Mouse (Mus musculus) megakaryocyte, adult 5-6 weeks (primary cell): ENCODE results near the gene Nppa. TPM values are rescaled to one million over a fixed set of nuclear protein-coding genes. Genes with fewer than 3 reads are reported as not detected.
"Not testable (repeated sequence)": the region's sequence is repeated elsewhere in the genome, so short reads cannot be mapped to it uniquely, and the experiment has no call there.

ENCODE experiments used
- ATAC-seq: 2 replicates; pipeline ENCODE4 v1.8.0; 2016; ENCODE audit warnings: mild to moderate bottlenecking, inconsistent platforms; ENCODE audit not compliant: poor library complexity, severe bottlenecking
- total RNA-seq, 2 experiments: library from RNA; stranded (forward) in 1 of 2; stranded (reverse) in 1 of 2; fragments of 153-499, 151-499 nt in 1 of 2; fragments of 221-1000, 200-1000 nt in 1 of 2; gene quantifications; 2 replicates each; pipeline versions ENCODE4 v1.2.3 to v1.2.4; 2015 to 2017

The Nppa gene
- total RNA-seq, 2 experiments from 2014 or later: not detected

DNA sequence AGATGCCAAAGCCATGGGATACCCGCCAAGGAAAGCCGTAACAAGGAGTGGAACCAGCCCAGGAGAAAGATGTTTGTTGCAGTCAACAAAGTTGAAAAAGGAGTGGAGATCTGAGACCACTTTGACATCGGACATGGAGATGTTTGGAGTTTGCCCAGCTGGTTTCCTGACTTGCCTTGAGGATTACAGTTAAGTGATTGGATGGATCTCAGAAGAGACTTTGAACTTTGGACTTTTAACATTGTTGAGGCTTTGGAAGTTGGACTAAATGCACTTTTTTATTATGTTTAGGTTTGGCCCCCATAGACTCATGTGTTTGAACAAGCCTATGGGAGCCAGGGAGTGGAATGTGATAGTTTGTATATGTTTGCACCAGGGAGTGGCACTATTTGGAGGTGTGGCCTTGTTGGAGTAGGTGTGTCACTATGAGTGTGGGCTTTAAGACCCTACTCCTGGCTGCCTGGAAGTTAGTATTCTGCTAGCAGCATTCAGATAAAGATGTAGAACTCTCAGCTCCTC, 49.9 kb downstream of the Nppa start:
- not testable (repeated sequence) for ATAC-seq

DNA sequence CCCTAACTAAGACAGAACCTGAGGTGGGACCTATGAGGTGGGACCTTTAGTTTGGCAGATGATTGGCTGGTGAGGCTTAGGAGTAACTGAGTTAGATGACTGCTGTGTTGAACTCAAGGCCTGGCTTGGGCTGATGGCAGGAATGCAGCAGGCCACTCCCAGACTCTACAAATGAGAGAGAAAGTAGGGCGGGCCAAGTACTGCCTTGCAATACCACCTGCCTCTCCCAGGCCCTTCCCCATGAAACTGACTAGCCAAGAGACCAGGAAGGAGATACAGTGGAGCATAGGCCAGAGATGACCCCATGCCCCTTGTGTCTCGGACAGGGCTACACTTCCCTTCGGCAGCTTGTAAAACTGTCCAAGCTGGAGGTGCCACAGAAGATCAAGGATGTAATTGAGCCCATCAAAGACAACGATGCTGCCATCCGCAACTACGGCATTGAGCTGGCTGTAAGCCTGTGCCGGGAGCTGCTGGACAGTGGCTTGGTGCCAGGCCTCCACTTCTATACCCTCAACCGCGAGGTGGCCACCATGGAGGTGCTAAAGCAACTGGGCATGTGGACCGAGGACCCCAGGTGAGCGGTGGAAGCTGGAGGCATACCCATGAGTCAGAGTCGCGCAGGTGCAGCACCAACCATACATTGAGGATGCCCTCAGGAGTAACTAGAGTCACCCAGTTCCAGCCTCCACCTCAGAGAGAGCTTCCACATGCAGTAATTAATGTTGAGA, 50.7 kb downstream of the Nppa start:
- ATAC-seq: no peak

Other genes with a start within 250 kb of the Nppa start
- 77.3 and 82.7 TPM in 2 replicates for gene Zfp984, start 190.9 kb upstream of the Nppa start, total RNA-seq (2015)
- gene Zfp984, start 190.9 kb upstream of the Nppa start, total RNA-seq (2017): 41.7 and 44.5 TPM in 2 replicates
- 5.4 and 6.5 TPM in 2 replicates for gene Zfp933, start 152.4 kb upstream of the Nppa start, total RNA-seq (2015)
- 5.8 and 6.3 TPM in 2 replicates for gene Zfp933, start 152.4 kb upstream of the Nppa start, total RNA-seq (2017)
- 47.8 and 52.8 TPM in 2 replicates for gene Miip, start 131.9 kb upstream of the Nppa start, total RNA-seq (2015)
- gene Miip, start 131.9 kb upstream of the Nppa start, total RNA-seq (2017): 61.5 and 72.5 TPM in 2 replicates
- 2.5 and 6.6 TPM in 2 replicates for gene Fv1, start 131.7 kb upstream of the Nppa start, total RNA-seq (2015)
- gene Fv1, start 131.7 kb upstream of the Nppa start, total RNA-seq (2017): 11.5 and 15.3 TPM in 2 replicates
- 12.5 and 12.7 TPM in 2 replicates for gene Mfn2, start 96.0 kb upstream of the Nppa start, total RNA-seq (2015)
- gene Mfn2, start 96.0 kb upstream of the Nppa start, total RNA-seq (2017): 15.7 and 17.4 TPM in 2 replicates
- 10.5 TPM in 2 replicates for gene Plod1, start 64.0 kb upstream of the Nppa start, total RNA-seq (2015)
- 22.9 and 25.7 TPM in 2 replicates for gene Plod1, start 64.0 kb upstream of the Nppa start, total RNA-seq (2017)
- gene 2510039O18Rik, start 59.8 kb upstream of the Nppa start, total RNA-seq (2015): 39.4 and 41.4 TPM in 2 replicates
- 42.1 and 45.5 TPM in 2 replicates for gene 2510039O18Rik, start 59.8 kb upstream of the Nppa start, total RNA-seq (2017)
- not detected in 2 replicates for gene Nppb, start 14.9 kb upstream of the Nppa start, total RNA-seq (2015)
- gene Nppb, start 14.9 kb upstream of the Nppa start, total RNA-seq (2017): not detected in 2 replicates
- gene Clcn6, start 38.1 kb downstream of the Nppa start, total RNA-seq (2015): 5.5 and 7.0 TPM in 2 replicates
- gene Clcn6, start 38.1 kb downstream of the Nppa start, total RNA-seq (2017): 2.7 and 10.1 TPM in 2 replicates
- 14.0 and 14.3 TPM in 2 replicates for gene Mthfr, start 38.4 kb downstream of the Nppa start, total RNA-seq (2015)
- 10.1 and 15.8 TPM in 2 replicates for gene Mthfr, start 38.4 kb downstream of the Nppa start, total RNA-seq (2017)
- 13.8 and 19.0 TPM in 2 replicates for gene Agtrap, start 87.3 kb downstream of the Nppa start, total RNA-seq (2015)
- gene Agtrap, start 87.3 kb downstream of the Nppa start, total RNA-seq (2017): 31.9 and 36.0 TPM in 2 replicates
- gene Mad2l2, start 129.7 kb downstream of the Nppa start, total RNA-seq (2015): 21.9 and 25.3 TPM in 2 replicates
- gene Mad2l2, start 129.7 kb downstream of the Nppa start, total RNA-seq (2017): 3.6 and 5.9 TPM in 2 replicates
- gene Draxin, start 130.0 kb downstream of the Nppa start, total RNA-seq (2015): not detected in 2 replicates
- gene Draxin, start 130.0 kb downstream of the Nppa start, total RNA-seq (2017): 0.04 TPM in 1 of 2 replicates, not detected in the other
- gene Fbxo6, start 151.4 kb downstream of the Nppa start, total RNA-seq (2015): 29.3 and 30.8 TPM in 2 replicates
- 13.5 and 16.8 TPM in 2 replicates for gene Fbxo6, start 151.4 kb downstream of the Nppa start, total RNA-seq (2017)
- 0.93 TPM in 1 of 2 replicates, not detected in the other for gene Fbxo44, start 159.8 kb downstream of the Nppa start, total RNA-seq (2015)
- gene Fbxo44, start 159.8 kb downstream of the Nppa start, total RNA-seq (2017): 0.61 and 0.77 TPM in 2 replicates
- gene Fbxo2, start 159.9 kb downstream of the Nppa start, total RNA-seq (2015): not detected in 2 replicates
- gene Fbxo2, start 159.9 kb downstream of the Nppa start, total RNA-seq (2017): not detected in 2 replicates